Mouse (Mus musculus): Measurements from ENCODE around the gene Ccni. TPM values are rescaled to one million over a fixed set of nuclear protein-coding genes. Genes with fewer than 3 reads are reported as not detected.

Ccni gene
- total RNA-seq (2023) = 100 to 1,000 TPM; 162 to 170 TPM

GRCm38 (mm10) chr5:93206109-93207005 lies at the start of gene Ccni, which contains the start of gene 2010109A12Rik:
TSS of gene Ccni (minus strand) at chr5:93206495.
TSS of gene 2010109A12Rik (plus strand) at chr5:93206518.

Other genes starting within 250 kb of the Ccni start
- gene Sowahb, start 161.5 kb downstream of the Ccni start, total RNA-seq (2023) = not detected
- 10 to 100 TPM; 36.1 to 36.4 TPM for gene Sept11, start 113.1 kb downstream of the Ccni start, total RNA-seq (2023)
- 1 to 10 TPM; 1.2 to 4.1 TPM for gene 2010109A12Rik, start within 50 bp of the Ccni start, total RNA-seq (2023)
- gene Ccng2, start 60.8 kb upstream of the Ccni start, total RNA-seq (2023) = 10 to 100 TPM; 78.3 to 81.7 TPM

Data from neutrophil, adult 83 days (primary cell).